Mouse (Mus musculus) layer of hippocampus, adult 2 months (tissue): ENCODE measurements around the gene Gjc2. TPM values are rescaled to one million over a fixed set of nuclear protein-coding genes. Genes with fewer than 3 reads are reported as not detected.

Experiments
- DNase-seq, 2 experiments: peaks; one replicate each; pipeline ENCODE4 v3.0.0; 2022; ENCODE audit warnings: low spot score in 2 of 2
- H3K27ac ChIP-seq: fragments of 200-600 bp; 2 replicates; pipeline ENCODE4 v1.8.1; 2022
- H3K4me3 ChIP-seq: fragments of 200-600 bp; 2 replicates; pipeline ENCODE4 v1.8.1; 2022; ENCODE audit warnings: mild to moderate bottlenecking
- CTCF ChIP-seq: fragments of 200-600 bp; conservative IDR thresholded peaks from 2 replicates; pipeline ENCODE4 v1.8.1; 2022; ENCODE audit warnings: antibody characterized with exemption, mild to moderate bottlenecking, moderate library complexity
- total RNA-seq, 2 experiments: library from RNA; stranded (reverse); gene quantifications; 2 replicates each; pipeline ENCODE4 v1.2.3; 2021

The Gjc2 gene
- total RNA-seq, 2 experiments from 2014 or later, result 10.2 to 10.8 TPM

DNA sequence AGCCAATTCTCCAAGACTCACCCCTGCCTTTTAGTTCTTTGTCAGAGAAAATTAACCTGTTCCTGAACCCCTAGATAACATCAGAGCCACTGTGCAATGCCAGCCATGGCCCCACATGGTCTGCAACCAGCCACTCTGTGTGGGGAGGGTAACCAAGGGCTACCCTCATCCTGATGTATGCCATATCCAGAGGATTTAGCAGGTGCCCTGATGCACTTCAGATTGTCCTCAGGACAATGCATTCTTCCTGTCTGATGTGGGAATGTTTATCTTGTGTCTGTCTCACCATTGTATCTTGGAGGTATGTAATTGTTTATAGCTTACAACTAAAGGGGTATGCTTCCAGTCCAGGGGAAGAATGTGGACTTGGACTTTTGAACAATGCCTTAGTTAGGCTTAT is 13.2 kb upstream of the Gjc2 start:
- no peak overlapping the region for H3K4me3 ChIP-seq
- DNase-seq, result no peak
- H3K27ac ChIP-seq, result no peak overlapping the region
- TF ChIP-seq CTCF, result no peak

GRCm38 (mm10) chr11:59192059-59192386 is 9.0 kb upstream of the Gjc2 start, which contains the start of gene Guk1:
TSS of gene Guk1 (minus strand) at chr11:59192212.
- DNase-seq, result no peak
- no peak for TF ChIP-seq CTCF
- H3K27ac ChIP-seq, result peak within 1 kb of the TSS; percentile 90
- peak within 1 kb of the TSS; percentile 89 for H3K4me3 ChIP-seq

DNA sequence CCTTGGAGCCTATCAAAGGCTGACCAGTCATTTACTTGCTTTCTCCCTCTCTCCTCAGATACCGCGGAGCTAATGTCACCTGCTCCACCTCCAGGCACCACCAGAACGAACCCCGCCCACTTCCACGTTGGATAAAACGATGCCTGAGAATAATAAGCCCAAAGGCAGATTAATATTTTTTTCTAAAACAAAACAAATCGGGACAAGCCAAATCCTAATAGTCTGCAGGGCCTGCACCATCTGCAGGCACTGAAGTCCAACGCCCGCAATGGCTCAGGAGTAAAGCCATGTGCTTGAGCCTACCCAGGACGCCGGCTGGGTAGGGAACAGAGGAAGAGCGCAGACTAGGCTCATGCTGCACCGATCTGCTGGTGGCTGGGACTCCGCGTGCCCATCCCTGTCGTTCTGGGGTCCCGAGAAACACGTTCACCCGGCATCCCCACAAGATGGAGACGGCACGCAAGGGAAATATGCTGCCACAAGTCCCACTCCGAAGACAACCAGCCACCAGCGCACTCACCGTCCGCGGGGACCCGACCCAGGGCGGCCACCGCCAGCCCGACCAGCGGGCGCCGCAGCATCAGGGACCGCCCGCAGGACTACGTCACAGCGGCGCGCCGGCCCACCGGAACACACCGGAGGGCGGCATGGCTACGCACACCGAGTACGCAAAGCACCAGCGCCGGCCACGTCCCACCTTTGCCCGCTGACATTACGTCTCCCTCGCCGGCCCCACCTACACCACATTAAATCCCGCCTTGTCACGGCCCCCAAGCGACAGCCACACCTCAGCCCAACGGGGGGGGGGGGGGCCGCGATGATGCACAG is 8.4 kb upstream of the Gjc2 start:
- no peak for TF ChIP-seq CTCF
- DNase-seq, result peak; percentile 89 to 92
- Histone ChIP-seq H3K4me3 (peak overlapping the region; percentile 89), H3K27ac (peak overlapping the region; percentile 90)

DNA sequence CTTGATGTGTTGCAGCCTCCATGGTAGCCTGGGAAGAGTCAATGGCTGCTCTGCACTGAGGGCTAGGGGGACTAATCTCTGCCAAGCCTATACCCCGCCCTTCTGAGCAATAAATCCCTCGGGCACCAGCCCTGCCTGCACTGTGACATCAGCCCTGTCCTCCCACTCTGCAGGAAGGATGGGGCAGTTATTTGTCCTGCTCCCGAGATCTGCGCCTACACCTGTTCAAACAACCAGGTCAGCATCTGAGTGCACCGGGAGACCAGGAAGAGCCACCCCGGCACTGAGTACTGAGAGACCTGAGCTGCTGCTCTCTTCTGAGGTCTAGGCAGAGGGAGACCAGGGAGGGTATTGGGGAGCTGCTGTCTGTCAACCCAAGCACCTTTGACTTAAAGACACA is 4.7 kb upstream of the Gjc2 start:
- H3K27ac ChIP-seq, result no peak overlapping the region
- H3K4me3 ChIP-seq, result no peak overlapping the region
- no peak for DNase-seq
- no peak for TF ChIP-seq CTCF

DNA sequence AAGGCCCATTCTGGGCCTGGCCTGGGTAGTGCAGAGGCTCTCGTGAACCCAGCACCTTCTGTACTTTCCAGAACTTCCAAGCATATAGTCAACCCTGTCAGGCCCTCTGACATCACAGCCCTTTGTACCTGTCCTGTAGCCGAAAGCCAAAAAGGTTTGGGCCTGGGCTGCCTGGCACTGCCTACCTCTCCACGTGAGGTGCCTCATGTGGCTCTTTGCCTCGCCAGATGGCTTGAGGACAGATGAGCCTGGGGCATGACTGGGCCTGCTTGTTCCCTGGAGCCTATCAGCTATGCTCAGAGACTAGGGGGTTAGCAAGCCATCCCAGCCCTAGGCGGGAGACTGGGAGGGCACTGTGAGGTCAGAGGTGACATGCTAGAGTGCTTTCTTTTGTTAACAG is 2.5 kb upstream of the Gjc2 start:
- no peak for DNase-seq
- Histone ChIP-seq H3K27ac (no peak overlapping the region), H3K4me3 (no peak overlapping the region)
- TF ChIP-seq CTCF, result no peak

DNA sequence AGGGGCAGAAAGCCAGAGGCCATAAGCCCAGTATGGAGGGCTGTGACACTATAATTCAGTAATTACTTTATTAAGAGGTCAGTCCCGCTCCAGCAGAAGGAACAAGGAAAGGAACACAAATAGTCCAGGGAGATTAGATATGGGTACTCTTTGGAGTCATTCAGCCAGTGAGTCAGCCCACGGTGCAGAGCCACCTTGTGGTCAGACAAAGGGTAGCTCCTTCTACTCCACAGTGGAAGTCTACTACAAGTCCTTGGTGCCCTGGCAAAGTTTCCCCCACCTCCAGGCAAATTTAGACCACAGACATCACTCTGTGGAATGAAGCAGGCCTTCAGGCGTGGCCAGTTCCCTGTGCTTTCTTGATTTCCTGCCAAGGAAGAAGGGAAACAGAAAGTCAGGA is 808 bp upstream of the Gjc2 start:
- peak in 1 of 2 experiments; percentile 61 for DNase-seq
- H3K27ac ChIP-seq, result peak overlapping the region; percentile 81
- peak; percentile 95 for TF ChIP-seq CTCF

DNA sequence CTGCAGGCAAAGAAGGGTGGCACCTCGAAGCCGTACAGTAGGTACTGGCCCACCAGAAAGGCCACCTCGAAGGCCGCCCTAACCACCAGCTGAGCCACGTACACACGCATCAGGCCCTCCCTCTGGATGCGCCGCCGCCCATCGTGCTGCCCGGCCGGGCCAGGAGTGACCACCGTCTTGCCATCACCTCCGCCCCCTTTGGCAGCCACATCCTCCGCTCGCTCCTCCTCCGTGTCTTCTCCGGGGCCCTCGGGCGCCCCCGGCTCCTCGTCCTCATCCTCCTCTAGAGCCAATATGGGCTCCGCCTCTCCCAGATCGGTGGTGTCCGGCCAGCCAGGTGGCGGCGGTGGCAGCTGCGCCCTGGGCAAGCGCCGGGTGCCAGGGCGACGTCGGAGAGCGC is 6.1 kb downstream of the Gjc2 start:
- no peak for DNase-seq
- no peak overlapping the region for H3K4me3 ChIP-seq
- H3K27ac ChIP-seq, result no peak overlapping the region
- TF ChIP-seq CTCF, result no peak

More for the DNA sequence above, 808 bp upstream of the Gjc2 start:
- no peak overlapping the region for H3K4me3 ChIP-seq

DNA sequence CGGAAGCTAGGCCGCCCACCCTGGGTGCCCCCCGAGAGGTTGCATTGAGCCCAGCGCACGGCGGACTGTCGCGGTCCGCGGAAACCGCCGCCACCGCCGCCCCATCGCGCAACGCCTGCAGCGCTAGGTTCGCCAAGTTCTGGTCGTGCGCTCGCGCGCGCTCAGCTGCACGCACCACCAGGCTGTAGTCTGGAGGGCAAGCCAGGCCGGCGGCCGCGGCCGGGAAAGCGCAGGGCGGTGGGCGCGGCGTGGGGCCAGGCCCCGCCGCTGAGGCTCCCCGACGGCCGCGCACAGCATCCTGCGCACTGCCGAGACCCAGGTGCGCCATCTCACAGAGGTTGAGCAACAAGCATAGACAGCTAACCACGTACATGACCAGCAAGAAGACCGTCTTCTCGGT is 6.5 kb downstream of the Gjc2 start:
- DNase-seq, result no peak
- no peak overlapping the region for H3K27ac ChIP-seq
- TF ChIP-seq CTCF, result no peak
- H3K4me3 ChIP-seq, result no peak overlapping the region

DNA sequence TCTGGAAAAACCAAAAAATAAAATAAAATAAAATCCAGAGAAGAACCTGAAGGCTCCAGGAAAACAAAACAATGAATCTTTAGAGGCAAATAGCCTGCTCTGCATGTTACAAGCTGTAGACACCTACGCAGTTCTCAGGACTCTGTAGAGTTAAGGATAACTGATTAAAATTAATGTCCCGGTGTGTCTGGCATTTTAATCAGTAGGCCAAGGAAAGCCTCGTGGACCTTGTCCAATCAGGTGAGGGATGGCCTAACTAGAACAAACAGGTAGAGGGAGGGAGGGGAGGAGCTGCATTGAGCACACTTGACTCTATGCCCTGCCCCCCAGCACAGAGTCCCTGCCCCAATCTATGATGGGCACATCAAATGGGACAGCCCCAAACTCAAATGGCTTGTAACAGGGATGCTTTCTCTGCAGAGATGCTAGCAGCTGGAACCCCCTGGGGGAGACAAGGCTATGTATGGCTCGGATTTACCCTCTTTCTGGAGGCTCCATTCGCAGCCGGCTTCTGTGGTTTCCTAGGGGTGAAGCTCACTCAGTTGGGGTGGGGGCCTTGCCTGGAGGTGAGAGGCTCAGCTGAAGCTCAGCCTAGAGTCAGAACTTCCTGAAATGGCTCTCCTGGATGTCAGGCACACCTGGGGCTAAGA is 8.7 kb downstream of the Gjc2 start:
- DNase-seq, result no peak
- H3K27ac ChIP-seq, result no peak overlapping the region
- no peak overlapping the region for H3K4me3 ChIP-seq
- TF ChIP-seq CTCF, result no peak

GRCm38 (mm10) chr11:59170549-59170948 is 12.5 kb downstream of the Gjc2 start:
- TF ChIP-seq CTCF, result no peak
- Histone ChIP-seq H3K27ac (no peak overlapping the region), H3K4me3 (no peak overlapping the region)
- no peak for DNase-seq

DNA sequence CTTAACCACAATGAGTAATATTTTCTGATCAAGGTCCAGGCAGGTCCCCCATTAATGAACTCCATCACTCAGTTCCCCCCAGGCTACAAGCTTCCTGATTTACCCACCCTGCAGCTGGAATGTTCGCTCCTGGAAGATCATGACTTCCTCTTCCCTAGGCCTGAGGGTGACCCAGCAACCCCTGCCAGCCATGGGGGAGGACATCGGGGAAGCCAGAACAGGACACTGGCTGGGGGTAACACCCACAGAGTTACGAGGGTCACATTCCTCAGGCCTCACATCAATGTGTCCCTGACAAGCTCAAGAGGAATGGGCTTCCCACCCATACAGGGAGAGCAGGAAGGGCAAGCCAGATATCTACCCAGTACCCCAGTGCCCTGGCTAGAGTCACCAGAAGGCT is 13.2 kb downstream of the Gjc2 start:
- no peak for TF ChIP-seq CTCF
- H3K4me3 ChIP-seq, result no peak overlapping the region
- no peak overlapping the region for H3K27ac ChIP-seq
- no peak for DNase-seq

DNA sequence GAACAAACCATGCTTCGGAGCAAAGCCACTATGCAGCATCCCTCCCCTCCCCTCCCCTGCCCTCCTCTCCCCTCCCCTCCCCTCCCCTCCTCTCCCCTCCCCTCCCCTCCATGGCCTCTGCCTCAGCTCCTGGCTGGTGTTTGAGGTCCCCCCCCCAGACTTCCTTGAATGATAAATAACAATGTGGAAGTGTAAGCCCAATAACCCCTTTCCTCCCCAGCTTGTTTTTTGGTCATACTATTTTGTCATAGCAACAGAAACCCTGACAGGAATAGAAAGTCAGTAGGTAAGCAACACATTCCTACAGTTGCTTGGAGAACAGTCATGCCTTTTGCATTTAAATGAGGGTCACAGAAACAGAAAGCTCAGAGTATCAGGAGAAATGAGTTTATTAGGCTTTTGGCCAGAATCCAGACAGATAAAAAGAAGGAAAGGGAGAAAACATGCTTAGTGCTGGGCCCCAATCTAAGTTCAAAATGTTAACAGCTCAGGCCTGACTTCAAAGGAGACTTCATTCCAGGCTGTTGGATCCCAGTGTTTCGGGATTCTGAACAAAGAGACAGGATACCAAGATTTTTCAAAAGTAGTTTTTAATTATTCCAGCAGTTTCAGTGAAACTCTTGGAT is 17.3 kb downstream of the Gjc2 start:
- Histone ChIP-seq H3K27ac (peak overlapping the region; percentile 69), H3K4me3 (no peak overlapping the region)
- DNase-seq, result no peak
- no peak for TF ChIP-seq CTCF

GRCm38 (mm10) chr11:59164384-59164783 is 18.6 kb downstream of the Gjc2 start:
- Histone ChIP-seq H3K27ac (peak overlapping the region; percentile 99), H3K4me3 (peak overlapping the region; percentile 56; the same call in 1 of the 2 replicates)
- DNase-seq, result no peak
- TF ChIP-seq CTCF, result no peak
